Mouse (Mus musculus) heart, postnatal 25 days (tissue): ENCODE data around the gene Bmi1. TPM values are rescaled to one million over a fixed set of nuclear protein-coding genes. Genes with fewer than 3 reads are reported as not detected.
A peak's percentile ranks its signal among the peaks of the same experiment; 100 is the strongest.

Experiments used
- DNase-seq: peaks from one replicate; pipeline ENCODE4 v3.0.0; 2022; ENCODE audit warnings: low spot score
- intact Hi-C: fragments of 180-260 bp; cut with DNase I; formaldehyde crosslinking; loops from one replicate; pipeline ENCODE4 v1.15.1; 2025
- total RNA-seq, 2 experiments: library from RNA; stranded (reverse); gene quantifications; 2 replicates each; pipeline ENCODE4 v1.2.3; 2021

Gene Bmi1
- total RNA-seq, 2 experiments from 2014 or later = 65.2 to 72.8 TPM

- intact Hi-C loops = no loop called here
- no peak for DNase-seq
Measured at GRCm38 (mm10) chr2:18686386-18686785, 9.6 kb downstream of the Bmi1 start.

DNA sequence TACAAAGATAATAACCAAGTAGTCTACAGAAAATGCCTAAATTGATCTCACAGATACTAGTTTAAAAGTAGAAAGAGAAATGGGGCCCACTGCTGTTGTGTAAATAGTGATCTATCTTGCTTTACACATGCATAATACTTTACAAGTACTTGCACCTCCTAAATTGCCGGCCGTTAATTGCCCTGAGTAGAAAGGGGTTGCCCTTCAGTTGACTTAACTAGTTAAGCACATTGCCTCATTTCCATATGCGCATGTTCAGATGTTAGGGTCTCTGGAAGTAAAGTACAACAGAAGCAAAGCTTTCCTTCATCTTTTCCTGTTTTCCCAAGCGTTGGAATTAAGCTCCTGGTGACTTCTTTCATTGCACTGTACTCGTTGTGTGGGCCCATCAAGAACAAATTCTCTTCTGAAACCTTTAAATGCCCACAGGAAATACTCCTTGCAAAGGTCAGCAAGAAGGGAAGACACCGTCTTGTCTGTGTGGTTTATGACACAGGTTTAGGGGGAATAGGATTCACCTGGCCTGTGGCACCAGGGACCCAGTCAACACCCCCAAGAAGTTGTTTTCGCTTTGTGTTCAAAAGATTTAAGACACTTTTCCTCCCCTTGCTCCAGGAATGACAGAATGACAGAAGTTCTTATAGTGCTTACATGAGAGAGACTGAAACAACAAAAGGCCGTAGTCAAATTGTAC lies 10.2 kb downstream of the Bmi1 start:
- intact Hi-C loops = no loop called here
- DNase-seq = no peak

GRCm38 (mm10) chr2:18687671-18688170 lies 10.9 kb downstream of the Bmi1 start:
- intact Hi-C loops = no loop called here
- DNase-seq = no peak

GRCm38 (mm10) chr2:18688286-18688685 lies 11.5 kb downstream of the Bmi1 start:
- intact Hi-C loops = no loop called here
- DNase-seq = no peak

- intact Hi-C loops = no loop called here
- DNase-seq = no peak
Measured at GRCm38 (mm10) chr2:18688708-18689063, 11.9 kb downstream of the Bmi1 start.

DNA sequence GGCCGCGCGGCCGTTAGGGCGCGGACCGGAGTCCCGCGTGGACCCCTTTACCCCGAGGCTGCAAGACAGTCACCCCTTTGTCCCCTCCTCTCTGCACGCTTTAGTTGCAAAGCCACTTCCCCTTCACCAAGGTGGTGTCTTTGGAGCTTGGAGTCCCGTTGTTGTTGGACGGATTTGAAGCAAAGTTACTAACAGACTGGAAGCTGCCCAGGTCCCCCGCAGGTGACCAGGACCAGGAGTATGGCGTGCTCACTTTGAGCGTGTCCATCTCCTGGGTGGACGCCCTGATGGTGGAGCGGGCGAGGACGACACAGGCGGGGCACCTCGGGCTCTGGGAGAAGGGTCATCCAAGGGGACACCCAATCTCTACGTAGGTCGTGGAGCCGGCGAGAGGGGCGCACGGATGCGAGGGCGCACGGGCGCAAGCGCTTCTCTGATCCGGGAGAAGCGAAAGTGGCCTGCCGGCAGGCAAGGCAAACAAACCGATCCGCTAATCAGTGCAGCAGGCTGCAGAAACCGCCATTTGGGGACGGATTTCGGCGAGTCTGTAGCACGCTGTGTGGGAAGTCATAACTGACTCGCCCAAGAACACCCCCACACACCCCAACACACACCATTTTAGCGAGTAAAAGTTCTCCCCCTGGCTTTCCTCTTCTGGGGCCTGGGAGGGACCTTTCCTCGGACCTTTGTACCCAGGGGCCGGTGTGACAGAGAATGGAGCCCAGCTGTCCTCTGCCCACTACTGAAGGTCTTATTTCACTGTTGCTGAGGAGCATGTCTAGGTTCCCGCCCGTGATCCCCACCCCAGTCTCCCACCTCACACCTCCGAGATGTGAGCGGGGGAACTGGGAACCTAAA lies 12.5 kb downstream of the Bmi1 start:
- DNase-seq = no peak
- intact Hi-C loops = no loop called here

- intact Hi-C loops = loop anchor here (5.0 to 10.0 kb wide), 3 partner anchors 103 to 633 kb away; partner anchors contain the start of genes 4930426L09Rik, Mllt10 and Pip4k2a
- DNase-seq = no peak
Measured at GRCm38 (mm10) chr2:18690055-18690691, 13.4 kb downstream of the Bmi1 start.

DNA sequence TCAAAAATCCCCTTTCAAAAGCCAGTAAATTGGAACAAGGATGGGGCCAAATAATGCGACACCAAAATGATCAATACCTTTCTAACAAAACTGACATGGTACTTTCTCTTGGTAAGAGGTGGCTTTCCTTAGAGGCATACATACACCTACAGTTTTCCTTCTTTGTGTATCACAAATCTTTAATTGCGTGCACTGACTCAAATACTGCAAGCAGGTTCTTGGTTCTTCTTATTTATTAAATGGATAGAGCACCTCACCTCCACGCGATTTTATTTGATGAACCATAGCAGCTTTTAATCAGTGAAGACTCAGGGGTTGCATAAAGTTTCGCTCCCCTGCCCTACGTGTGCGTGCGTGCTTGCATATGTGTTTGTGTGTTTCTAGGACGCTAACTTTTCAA lies 13.9 kb downstream of the Bmi1 start:
- intact Hi-C loops = loop anchor here (5.0 to 10.0 kb wide), 3 partner anchors 103 to 633 kb away; partner anchors contain the start of genes 4930426L09Rik, Mllt10 and Pip4k2a
- no peak for DNase-seq

DNA sequence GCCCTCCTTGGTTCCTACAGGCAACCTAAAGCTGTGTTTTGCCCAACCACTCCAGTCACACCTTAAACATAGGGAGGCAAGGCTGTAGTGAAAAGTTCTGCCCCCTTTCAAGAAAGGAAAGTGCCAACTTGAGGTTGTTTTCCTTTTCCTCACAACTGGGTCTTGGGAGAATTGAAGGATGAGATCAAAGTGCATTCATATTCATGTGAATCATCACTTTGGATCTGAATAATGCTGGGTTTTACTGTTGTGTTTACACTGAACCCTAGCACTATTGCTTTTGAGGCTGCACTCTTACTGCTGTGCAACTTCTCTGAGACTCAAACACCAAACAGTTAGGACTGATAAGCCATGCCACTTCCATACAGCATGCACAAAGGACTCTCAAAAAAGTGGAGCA lies 15.2 kb downstream of the Bmi1 start:
- intact Hi-C loops = loop anchor here (5.0 to 10.0 kb wide), 3 partner anchors 105 to 635 kb away; partner anchors contain the start of genes 4930426L09Rik, Mllt10 and Pip4k2a
- DNase-seq = no peak

DNA sequence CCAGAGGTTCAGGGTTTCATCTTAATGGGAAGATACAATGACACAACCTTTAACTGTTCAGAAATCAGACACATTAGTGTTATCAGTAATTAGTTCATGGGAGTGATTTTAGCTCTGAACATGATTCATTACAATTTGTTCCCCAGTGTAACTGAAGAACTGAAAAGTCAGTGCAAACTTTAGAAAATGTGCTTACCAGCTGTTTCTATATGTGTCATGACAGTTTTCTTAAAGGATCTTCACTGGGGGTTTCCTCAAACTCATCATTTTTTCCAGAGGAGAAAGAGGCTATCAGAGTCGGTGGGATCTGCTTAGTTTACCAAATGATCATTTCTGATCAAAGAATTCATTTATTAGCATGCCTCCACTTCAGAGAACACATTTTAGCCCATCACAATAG lies 15.7 kb downstream of the Bmi1 start:
- intact Hi-C loops = loop anchor here (5.0 to 10.0 kb wide), 3 partner anchors 105 to 635 kb away; partner anchors contain the start of genes 4930426L09Rik, Mllt10 and Pip4k2a
- DNase-seq = no peak

DNA sequence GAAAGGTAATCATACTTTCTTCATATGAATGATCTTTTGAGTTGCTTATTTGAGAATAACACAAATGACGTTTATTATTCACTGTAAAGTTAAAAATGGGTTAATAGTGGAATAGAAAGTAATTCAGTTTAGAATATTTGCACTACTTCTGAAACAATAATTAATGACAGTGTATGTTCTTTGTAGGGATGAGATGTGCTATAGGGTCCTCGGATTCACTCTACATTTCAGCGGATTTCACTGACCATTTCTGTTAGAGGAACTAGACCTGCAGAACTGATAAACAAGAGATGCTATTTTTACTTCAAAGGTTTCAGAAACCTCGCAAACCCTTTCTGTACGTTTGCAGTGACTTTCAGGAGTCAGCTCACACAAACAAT lies 16.7 kb downstream of the Bmi1 start:
- no peak for DNase-seq
- intact Hi-C loops = loop anchor here (5.0 to 10.0 kb wide), 3 partner anchors 106 to 636 kb away; partner anchors contain the start of genes 4930426L09Rik, Mllt10 and Pip4k2a

- DNase-seq = peak; percentile 59
- intact Hi-C loops = loop anchor here (2.0 to 10.0 kb wide), 5 partner anchors 15 to 637 kb away; partner anchors contain the start of genes 4930426L09Rik, Mllt10 and Pip4k2a
Measured at GRCm38 (mm10) chr2:18693871-18694610, 17.2 kb downstream of the Bmi1 start, which contains the start of gene Spag6. TSS of gene Spag6 (plus strand) at chr2:18694032.

GRCm38 (mm10) chr2:18694611-18694950 lies 17.8 kb downstream of the Bmi1 start:
- intact Hi-C loops = loop anchor here (2.0 to 10.0 kb wide), 5 partner anchors 16 to 637 kb away; partner anchors contain the start of genes 4930426L09Rik, Mllt10 and Pip4k2a
- no peak for DNase-seq

DNA sequence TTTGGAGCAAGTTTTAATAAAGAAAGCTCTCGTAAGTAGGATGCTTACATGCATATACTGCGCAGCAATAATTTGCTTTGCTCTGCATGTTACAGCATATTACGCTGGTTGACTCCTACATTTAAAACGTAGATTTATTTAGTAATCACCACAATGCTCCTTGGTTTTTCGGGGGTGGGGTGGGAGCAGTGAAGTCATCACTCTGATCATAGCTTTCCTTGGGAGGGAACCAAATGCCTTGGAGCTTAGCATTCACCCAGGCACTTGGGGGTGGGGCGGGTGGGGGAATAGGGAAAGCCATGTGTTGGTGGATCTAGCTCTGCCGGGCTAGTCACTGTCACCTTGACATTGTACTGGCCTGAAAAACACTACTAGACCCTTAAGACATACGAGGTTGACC lies 18.3 kb downstream of the Bmi1 start:
- intact Hi-C loops = loop anchor here (2.0 to 10.0 kb wide), 4 partner anchors 16 to 300 kb away; partner anchors contain the start of genes 4930426L09Rik and Pip4k2a
- DNase-seq = no peak

GRCm38 (mm10) chr2:18695629-18696150 lies 18.9 kb downstream of the Bmi1 start:
- intact Hi-C loops = loop anchor here (2.0 to 10.0 kb wide), 4 partner anchors 17 to 299 kb away; partner anchors contain the start of genes 4930426L09Rik and Pip4k2a
- DNase-seq = no peak

- intact Hi-C loops = loop anchor here (5.0 to 10.0 kb wide), 2 partner anchors 90 to 297 kb away; partner anchors contain the start of genes 4930426L09Rik and Pip4k2a
- DNase-seq = no peak
Measured at GRCm38 (mm10) chr2:18697591-18698244, 20.9 kb downstream of the Bmi1 start.

DNA sequence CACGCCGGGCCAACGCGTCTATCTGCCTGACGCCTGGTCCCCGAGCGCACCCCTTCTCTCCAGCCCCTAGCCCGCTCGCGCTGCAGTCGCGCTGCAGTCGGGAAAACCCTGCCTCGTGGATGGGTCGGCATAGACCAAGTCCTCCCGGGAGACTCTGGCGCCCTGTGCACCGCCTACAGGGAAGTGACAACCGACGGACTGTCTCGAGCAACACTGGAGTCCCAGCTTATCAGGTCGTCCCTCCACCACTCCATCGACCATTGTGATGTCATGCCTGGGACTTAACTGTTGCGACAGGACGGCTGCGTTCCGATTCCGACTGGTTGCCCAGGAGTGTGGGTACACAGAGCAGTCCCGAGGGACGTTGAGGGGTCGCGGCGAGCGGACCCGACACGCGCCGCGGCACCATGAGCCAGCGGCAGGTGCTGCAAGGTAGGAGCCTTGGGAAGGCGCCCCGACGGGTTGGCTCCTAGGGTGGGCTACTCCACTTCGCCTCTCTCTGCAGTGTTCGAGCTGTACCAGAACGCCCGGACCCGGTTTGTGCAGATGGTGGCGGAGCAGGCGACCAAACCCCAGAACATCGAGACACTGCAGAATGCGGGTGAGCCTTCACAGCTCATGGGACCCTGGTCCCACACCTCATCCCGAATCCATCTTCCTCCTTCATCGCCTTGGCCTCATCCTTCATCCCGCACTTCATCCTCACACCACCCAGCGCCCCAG lies 22.0 kb downstream of the Bmi1 start:
- no peak for DNase-seq

More for the DNA sequence above, 22.0 kb downstream of the Bmi1 start:
- intact Hi-C loops = loop anchor here (5.0 to 10.0 kb wide), 2 partner anchors 92 to 296 kb away; partner anchors contain the start of genes 4930426L09Rik and Pip4k2a
